ENCODE assay signal across 28 mouse cellular contexts in the genomic region with DNA sequence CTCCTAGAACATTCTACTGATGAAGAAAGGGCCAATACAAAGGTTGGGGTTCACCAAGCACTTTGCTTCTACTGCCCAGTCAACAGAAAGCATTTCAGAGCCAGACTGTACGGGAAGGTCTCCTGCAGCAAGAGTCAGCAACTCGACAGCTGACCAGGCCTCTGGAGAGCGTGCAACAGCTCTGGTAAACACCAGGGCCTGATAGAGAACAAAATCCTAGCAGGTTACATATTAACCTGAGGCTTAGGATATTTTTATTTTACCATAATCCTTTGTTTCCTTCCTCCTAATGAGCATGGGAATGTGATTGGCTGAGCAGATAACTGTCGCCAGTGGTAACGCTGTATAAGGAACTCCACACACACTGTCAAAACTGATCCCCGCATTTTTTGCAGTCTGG. TPM values are rescaled to one million over a fixed set of nuclear protein-coding genes. Genes with fewer than 3 reads are reported as not detected.
A peak's percentile ranks its signal among the peaks of the same experiment; 100 is the strongest.
DNase-seq lines count a peak whose midpoint lies in the region; ATAC-seq and TF ChIP-seq lines count a peak whose summit lies in the region.
"Had no signal": no experiment of that assay in that cellular context is flagged by ENCODE, and none has a peak within 500 bp of the region (broad histone marks: within the 10 kb centered on the region; RNA-seq: fewer than 3 reads in every experiment).

No protein-coding gene starts in this region.

- H3K27me3 ChIP-seq in kidney, embryonic 16.5 days (ENCODE audit: insufficient read depth, low read length) = no peaks in the 10 kb centered on the region
- H3K27me3 ChIP-seq in intestine, embryonic 15.5 days (replicated peaks) = no peaks in the 10 kb centered on the region
- H3K27me3 ChIP-seq in stomach, embryonic 15.5 days (replicated peaks) = no peaks in the 10 kb centered on the region
- H3K27me3 ChIP-seq: CH12.LX; embryonic facial prominence, embryonic 12.5 days; heart, embryonic 13.5 days; limb, embryonic 15.5 days; lung, embryonic 15.5 days; neural tube, embryonic 13.5 days had no signal

- H3K4me1 ChIP-seq in kidney, embryonic 16.5 days (ENCODE audit: insufficient read depth, low read length) = peaks cover 7% of the 10 kb centered on the region
- H3K4me1 ChIP-seq in intestine, embryonic 15.5 days (replicated peaks) = peaks cover 7% of the 10 kb centered on the region; the same call in 1 of the 2 replicates
- H3K4me1 ChIP-seq in stomach, embryonic 15.5 days = peaks cover 7% of the 10 kb centered on the region; the same call in 1 of the 2 replicates

- no peak overlapping the region for H3K4me2 ChIP-seq in kidney, embryonic 16.5 days (replicated peaks; ENCODE audit: low read depth, low read length)
- no peak overlapping the region for H3K4me2 ChIP-seq in intestine, embryonic 15.5 days (replicated peaks)
- no peak overlapping the region for H3K4me2 ChIP-seq in stomach, embryonic 15.5 days
- H3K4me2 ChIP-seq: embryonic facial prominence, embryonic 12.5 days; heart, embryonic 13.5 days; limb, embryonic 15.5 days; lung, embryonic 15.5 days; neural tube, embryonic 13.5 days had no signal

- no peaks in the 10 kb centered on the region for H3K9me3 ChIP-seq in kidney, embryonic 16.5 days (ENCODE audit: low read length)
- no peaks in the 10 kb centered on the region for H3K9me3 ChIP-seq in intestine, embryonic 15.5 days
- no peaks in the 10 kb centered on the region for H3K9me3 ChIP-seq in stomach, embryonic 15.5 days
- H3K9me3 ChIP-seq: embryonic facial prominence, embryonic 12.5 days; G1E; heart, embryonic 13.5 days; limb, embryonic 15.5 days; lung, embryonic 15.5 days; midbrain, embryonic 10.5 days; neural tube, embryonic 13.5 days had no signal

- H3K4me3 ChIP-seq in kidney, embryonic 16.5 days (ENCODE audit: low read length) = no peak overlapping the region
- H3K4me3 ChIP-seq in intestine, embryonic 15.5 days (replicated peaks) = no peak overlapping the region
- no peak overlapping the region for H3K4me3 ChIP-seq in stomach, embryonic 15.5 days (replicated peaks)
- H3K4me3 ChIP-seq in layer of hippocampus, adult 2 months = no peak overlapping the region
- H3K4me3 ChIP-seq: embryonic facial prominence, embryonic 12.5 days; heart, embryonic 13.5 days; limb, embryonic 15.5 days; lung, embryonic 15.5 days; midbrain, embryonic 10.5 days; myocyte; neural tube, embryonic 13.5 days had no signal

- WGBS in kidney, embryonic 16.5 days = 77% methylated on average over 6 of the region's 6 CpGs
- 62% methylated on average over 6 of the region's 6 CpGs for WGBS in intestine, embryonic 15.5 days
- 66% methylated on average over 6 of the region's 6 CpGs for WGBS in stomach, embryonic 15.5 days

- H3K27ac ChIP-seq in kidney, embryonic 16.5 days (ENCODE audit: low read length) = no peak overlapping the region
- H3K27ac ChIP-seq in intestine, embryonic 15.5 days = no peak overlapping the region
- H3K27ac ChIP-seq in stomach, embryonic 15.5 days = peak overlapping the region; percentile 8; the same call in 1 of the 2 replicates
- H3K27ac ChIP-seq in layer of hippocampus, adult 2 months = no peak overlapping the region
- H3K27ac ChIP-seq: embryonic facial prominence, embryonic 12.5 days; heart, embryonic 13.5 days; limb, embryonic 15.5 days; lung, embryonic 15.5 days; macrophage; midbrain, embryonic 10.5 days; neural tube, embryonic 13.5 days had no signal

- no peak for TF ChIP-seq CTCF in layer of hippocampus, adult 2 months (conservative IDR thresholded peaks at IDR 0.05)

- peaks cover 38% of the 10 kb centered on the region for H3K36me3 ChIP-seq in kidney, embryonic 16.5 days (ENCODE audit: insufficient read depth, low read length)
- H3K36me3 ChIP-seq in intestine, embryonic 15.5 days = peaks cover 28% of the 10 kb centered on the region
- peaks cover 28% of the 10 kb centered on the region for H3K36me3 ChIP-seq in stomach, embryonic 15.5 days

- H3K9ac ChIP-seq in kidney, embryonic 16.5 days (replicated peaks; ENCODE audit: low read length) = no peak overlapping the region
- no peak overlapping the region for H3K9ac ChIP-seq in intestine, embryonic 15.5 days
- no peak overlapping the region for H3K9ac ChIP-seq in stomach, embryonic 15.5 days
- H3K9ac ChIP-seq: embryonic facial prominence, embryonic 12.5 days; forebrain, postnatal 0 days; heart, embryonic 13.5 days; limb, embryonic 15.5 days; lung, embryonic 15.5 days; neural tube, embryonic 13.5 days had no signal

- DNase-seq in kidney, adult 9 months = peak; percentile 74
- peak; percentile 42 for DNase-seq in kidney, postnatal 10 days
- no peak for DNase-seq in cerebellum, postnatal 10 days
- DNase-seq in layer of hippocampus, adult 2 months (ENCODE audit: low spot score in 2 of 2) = no peak
- DNase-seq: adrenal gland, adult 2 months; B cell, adult 2 months; cerebellum, adult 11-12 months; cerebellum, postnatal 14 days; forebrain, postnatal 0 days; gastrocnemius, postnatal 14 days; heart, adult 18-20 months; heart, postnatal 14 days; left cerebral cortex, postnatal 4 days; thymus, postnatal 25 days had no signal

- ATAC-seq in kidney, embryonic 16.5 days (ENCODE audit: low FRiP score, low TSS enrichment) = no peak
- ATAC-seq in intestine, embryonic 15.5 days = peak; percentile 61
- peak; percentile 74 for ATAC-seq in stomach, embryonic 15.5 days (ENCODE audit: insufficient read depth, low FRiP score, low read depth)
- ATAC-seq: forebrain, postnatal 0 days; midbrain, embryonic 16.5 days had no signal

RNA-seq across cellular contexts. Expression of a gene that starts 3.3 kb away (rescaled TPM):
- 66.3 and 66.6 TPM in 2 replicates for polyA plus RNA-seq in kidney, embryonic 16.5 days (2015; fragmentation: Nextera tagmentation; extraction: Ambion mirVana)
- polyA plus RNA-seq in intestine, embryonic 15.5 days (2015; fragmentation: Nextera tagmentation; extraction: Ambion mirVana) = 55.9 and 56.0 TPM in 2 replicates
- polyA plus RNA-seq in stomach, embryonic 15.5 days (2015; fragmentation: Nextera tagmentation; extraction: Ambion mirVana) = 56.3 and 61.1 TPM in 2 replicates
- total RNA-seq in layer of hippocampus, adult 2 months (2021) = 10 to 100 TPM; 17.1 to 17.2 TPM

Comparison
In these comparisons a context has a peak if more than half of its experiments do, and no peak if none do; other contexts are left out.
1. DNase-seq: peak in kidney, adult 9 months (single experiment) and kidney, postnatal 10 days (single experiment); none in cerebellum, postnatal 10 days (0 of 2) and layer of hippocampus, adult 2 months (0 of 2).